Mouse (Mus musculus) c-Kit-positive CD71-negative TER-119-negative erythroid progenitor cells, embryonic 14.5 days (primary cell): Measurements from ENCODE around the gene Ergic3.

Source experiments
- DNase-seq: peaks from one replicate; pipeline ENCODE4 v3.0.0-alpha.2; 2013; ENCODE audit warnings: low read depth

The Ergic3 gene

GRCm38 (mm10) chr2:156007888-156008532 is at the start of gene Ergic3, which contains the start of gene 6430550D23Rik:
Gene Ergic3 (plus strand): TSS chr2:156008045.
Gene 6430550D23Rik (minus strand): TSS chr2:156007977.
- peak; percentile 97 for DNase-seq

- DNase-seq: no peak
Observed at GRCm38 (mm10) chr2:155959981-155960380, 47.9 kb upstream of the Ergic3 start.

DNA sequence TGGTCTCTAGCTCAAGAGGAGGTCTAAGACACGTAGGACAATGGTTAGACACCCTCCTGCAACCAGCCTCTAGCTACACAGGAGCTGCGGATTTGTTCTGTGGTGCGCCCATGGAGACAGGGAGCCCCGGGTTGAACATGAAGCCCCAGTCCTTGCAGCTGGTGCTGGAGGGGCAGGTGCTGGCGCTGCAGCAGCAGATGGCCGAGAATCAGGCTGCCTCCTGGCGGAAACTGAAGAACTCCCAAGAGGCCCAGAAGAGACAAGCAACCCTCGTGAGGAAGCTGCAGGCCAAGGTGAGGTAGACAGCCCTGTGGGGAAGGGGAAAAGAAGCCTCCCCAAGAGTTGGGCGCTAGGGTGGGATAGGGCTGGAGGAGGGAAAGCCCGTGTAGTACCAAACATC is 46.0 kb upstream of the Ergic3 start:
- DNase-seq: no peak

DNA sequence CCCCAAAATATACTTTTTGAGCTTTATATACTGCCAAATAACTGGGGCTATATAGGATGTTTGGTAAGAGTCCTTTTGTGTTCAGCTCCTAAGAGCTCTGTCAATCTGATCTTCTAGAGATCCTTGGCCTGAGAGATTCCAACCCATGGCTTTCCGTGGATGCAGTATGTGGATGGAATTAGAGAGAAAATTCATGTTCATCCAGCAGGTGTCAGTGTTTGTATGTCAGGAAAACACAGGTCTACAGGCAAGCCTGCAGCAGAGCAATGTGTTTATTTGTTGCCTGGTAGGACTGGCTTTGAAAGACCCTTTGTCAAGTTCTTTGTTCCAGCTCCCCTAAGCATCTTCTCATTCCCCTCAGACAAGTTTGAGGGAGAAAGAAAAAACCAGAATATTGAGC is 44.9 kb upstream of the Ergic3 start:
- DNase-seq: no peak

- no peak for DNase-seq
Observed at GRCm38 (mm10) chr2:155973348-155973747, 34.5 kb upstream of the Ergic3 start.

DNA sequence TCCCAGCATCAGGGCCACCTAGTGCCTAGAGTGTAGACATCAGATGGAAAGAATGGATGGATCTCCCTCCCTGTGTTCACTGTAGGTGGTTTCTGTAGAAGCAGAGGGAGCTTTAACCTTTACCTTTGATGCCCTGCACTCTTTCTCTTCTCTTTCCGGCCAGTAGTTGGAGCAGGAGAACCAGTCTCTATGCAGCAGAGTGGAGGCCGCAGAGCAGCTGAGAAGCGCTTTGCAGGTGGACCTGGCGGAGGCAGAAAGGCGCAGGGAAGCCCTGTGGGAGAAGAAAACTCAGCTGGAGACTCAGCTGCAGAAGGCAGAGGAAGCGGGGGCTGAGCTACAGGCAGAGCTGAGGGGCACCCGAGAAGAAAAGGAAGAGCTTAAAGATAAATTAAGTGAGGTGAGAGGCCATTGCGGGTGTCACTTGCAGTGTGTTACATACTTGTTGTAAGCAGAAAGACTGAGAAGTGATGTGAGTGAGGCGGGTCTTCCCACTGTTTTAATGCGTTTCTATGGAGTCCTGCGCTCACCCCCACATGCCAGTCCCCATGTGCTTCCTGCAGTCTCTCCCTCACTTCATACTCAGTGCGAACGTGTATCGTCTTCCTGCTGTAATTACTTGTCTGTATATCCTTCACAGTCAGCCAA is 33.6 kb upstream of the Ergic3 start:
- DNase-seq: no peak

DNA sequence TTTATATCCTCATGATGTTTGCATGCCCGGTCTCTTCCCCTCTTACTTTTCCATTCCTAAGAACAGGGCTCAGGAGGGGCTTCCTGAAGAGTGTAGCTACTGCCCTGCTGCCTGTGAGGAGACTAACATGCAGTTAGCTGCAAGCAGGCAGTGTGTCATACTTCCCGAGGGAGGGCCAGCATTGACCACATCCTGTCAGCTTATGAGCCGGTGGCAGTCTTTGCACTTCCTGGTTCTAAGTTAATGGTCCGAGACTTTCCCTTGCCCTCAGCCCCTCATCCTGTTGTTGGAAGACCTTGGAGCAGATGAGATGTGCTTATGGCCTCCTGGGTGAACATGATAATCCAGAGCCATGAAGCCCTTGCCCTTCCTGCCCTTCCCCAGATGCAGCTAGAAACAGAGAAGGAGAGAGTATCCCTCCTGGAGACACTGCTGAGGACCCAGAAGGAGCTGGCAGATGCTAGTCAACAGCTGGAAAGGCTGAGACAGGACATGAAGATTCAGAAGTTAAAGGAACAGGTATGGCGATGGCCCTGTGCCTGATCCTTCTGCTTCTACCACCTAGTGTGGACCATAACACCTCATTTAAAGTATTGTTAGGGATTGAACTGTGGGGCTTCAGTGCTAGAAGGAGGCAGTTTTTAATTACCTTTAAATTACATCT is 28.4 kb upstream of the Ergic3 start:
- peak; percentile 55 for DNase-seq

GRCm38 (mm10) chr2:155985776-155986175 is 22.1 kb upstream of the Ergic3 start:
- DNase-seq: no peak

DNA sequence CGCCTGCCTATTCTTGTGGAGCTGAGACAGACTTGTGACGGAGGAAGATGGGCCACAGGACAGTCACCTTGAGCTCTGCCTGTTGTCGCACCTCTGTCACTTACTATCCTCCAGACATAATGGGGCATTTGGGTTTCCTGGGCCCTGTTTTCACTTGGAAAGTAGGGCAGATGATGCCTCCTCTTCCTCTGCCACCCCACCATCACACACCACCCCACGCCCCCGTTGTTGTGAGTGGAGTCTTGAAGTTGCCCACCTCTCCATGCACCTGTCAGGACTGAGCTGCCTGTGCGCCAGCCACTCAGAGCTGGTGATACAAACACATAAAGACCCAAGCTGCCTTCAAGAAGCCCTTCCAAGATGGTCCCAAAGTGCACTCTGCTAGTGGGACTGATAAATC is 20.7 kb upstream of the Ergic3 start:
- DNase-seq: no peak

DNA sequence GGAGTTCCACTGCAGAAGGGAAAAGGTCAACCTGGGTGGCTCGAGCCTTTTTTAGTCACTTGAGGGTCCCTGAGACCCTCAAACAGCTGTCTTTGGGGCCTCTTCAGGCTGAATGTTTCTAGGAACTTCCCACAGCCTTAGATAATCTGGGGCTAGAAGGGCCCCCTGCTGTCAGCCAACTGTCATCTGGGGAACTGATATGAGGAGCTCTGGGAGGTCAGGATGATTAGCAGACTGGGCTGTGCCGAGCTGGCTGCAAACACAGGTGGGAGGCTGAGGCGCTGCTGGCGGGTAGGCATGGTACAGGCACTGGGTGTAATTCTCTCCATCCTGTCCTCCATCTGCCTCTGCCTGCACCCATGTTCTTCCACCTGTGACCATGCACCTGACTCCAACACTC is 18.8 kb upstream of the Ergic3 start:
- DNase-seq: peak; percentile 25

DNA sequence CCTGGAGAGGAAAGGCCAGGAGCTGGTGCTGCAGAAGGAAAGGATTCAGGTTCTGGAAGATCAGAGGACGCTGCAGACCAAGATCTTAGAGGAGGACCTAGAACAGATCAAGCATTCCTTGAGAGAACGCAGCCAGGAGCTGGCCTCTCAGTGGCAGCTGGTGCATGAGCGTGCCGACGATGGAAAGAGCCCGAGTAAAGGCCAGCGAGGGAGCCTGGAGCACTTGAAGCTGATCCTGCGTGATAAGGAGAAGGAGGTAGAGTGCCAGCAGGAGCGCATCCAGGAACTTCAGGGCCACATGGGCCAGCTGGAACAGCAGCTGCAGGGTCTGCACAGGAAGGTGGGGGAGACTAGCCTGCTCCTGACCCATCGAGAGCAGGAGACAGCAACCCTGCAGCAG is 16.7 kb upstream of the Ergic3 start:
- no peak for DNase-seq

DNA sequence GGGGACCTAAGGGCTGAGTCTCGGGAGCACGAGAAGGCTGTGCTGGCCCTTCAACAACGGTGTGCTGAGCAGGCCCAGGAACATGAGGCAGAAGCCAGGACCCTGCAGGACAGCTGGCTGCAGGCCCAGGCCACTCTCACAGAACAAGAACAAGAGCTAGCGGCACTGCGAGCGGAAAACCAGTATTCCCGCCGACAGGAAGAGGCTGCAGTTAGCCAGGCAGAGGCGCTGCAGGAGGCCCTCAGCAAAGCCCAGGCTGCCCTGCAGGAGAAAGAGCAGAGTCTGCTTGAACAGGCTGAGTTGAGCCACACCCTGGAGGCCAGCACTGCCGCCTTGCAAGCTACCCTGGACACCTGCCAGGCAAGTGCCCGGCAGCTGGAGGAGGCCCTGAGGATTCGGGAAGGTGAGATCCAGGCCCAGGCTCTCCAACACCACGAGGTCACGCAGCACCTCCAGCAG is 16.0 kb upstream of the Ergic3 start:
- DNase-seq: no peak

GRCm38 (mm10) chr2:156005393-156005792 is 2.5 kb upstream of the Ergic3 start:
- peak; percentile 29 for DNase-seq

DNA sequence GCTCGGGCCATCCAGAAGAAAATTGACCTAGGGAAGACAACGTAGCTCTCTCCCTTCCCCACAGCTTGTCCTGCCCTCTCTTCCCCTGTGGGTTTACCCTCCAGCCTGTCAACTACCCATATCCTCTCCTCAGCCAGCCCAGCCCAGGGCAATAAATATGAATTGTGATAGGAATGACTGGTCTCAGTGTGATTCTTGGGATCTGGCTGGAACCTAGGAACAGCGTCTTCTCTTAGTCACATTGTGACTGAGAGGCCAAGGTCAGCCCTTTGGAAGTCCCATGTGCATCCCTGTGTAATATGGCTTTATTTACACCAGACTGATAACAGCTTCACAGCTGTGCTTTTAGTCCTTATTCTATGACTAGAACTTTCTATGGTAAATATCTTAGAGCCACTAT is 10.3 kb downstream of the Ergic3 start:
- no peak for DNase-seq

GRCm38 (mm10) chr2:156021219-156021618 is 13.4 kb downstream of the Ergic3 start:
- no peak for DNase-seq

- DNase-seq: no peak
Observed at GRCm38 (mm10) chr2:156021765-156022164, 13.9 kb downstream of the Ergic3 start.

DNA sequence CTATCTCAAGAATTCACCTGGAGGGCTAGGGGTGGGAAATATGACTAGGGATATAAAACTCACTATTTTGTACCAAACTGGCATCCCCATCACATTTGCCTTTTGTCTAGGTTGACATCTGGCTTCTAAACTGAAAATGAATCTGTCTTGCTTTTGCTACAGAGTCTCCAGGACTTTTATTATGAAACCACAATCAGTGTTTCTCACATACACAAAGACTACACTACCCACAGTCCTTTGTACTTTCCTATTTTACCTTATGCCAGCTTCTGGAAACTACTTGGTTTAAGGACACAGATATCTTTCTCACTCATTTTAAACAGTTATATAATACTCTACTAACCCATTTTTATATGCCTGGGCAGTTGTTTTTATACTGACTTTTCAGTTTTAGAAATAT is 17.6 kb downstream of the Ergic3 start:
- DNase-seq: no peak

DNA sequence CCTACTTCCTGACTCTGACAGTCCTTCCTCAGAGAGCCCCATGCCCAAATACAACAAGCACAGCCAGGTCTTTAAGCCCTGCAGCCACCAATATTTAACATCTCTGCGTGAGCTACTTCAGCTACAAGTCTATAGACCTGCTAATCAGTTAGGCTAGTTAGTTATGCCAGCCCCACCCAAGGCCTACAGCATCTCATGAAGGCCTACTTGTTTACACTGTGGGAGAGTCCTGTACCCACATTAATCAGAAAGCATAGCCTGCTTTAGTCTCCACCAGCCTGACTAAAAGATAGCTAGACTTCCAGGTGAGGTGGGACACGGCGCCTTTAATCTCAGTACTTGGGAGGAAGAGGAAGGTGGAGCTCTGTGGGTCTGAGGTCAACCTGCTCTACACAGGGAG is 31.5 kb downstream of the Ergic3 start:
- DNase-seq: no peak

- DNase-seq: no peak
Observed at GRCm38 (mm10) chr2:156042903-156043302, 35.1 kb downstream of the Ergic3 start.

DNA sequence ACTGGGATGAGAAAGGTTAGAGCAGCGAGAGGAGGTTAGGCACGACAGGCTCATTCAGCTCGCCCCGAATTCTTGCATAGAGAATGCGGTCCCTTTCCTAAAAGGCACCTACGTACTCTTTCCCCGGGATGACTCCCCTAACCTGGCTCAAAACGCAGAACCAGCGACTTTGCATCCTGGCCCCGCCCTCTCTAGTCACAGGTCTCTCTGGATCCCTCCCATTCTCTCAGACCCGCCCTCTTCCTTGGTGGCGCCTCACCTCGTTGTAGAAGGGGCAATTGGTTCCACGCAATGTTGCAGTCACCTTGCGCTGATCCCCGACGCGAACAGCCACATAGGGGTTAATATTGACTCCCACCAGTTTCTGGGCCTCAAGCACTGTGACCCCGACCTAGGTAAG is 40.1 kb downstream of the Ergic3 start:
- DNase-seq: peak; percentile 18

GRCm38 (mm10) chr2:156052816-156053215 is 45.0 kb downstream of the Ergic3 start, which contains the start of gene Fer1l4:
Gene Fer1l4 (minus strand): TSS chr2:156052947.
- DNase-seq: no peak

GRCm38 (mm10) chr2:156065099-156066041 is 57.5 kb downstream of the Ergic3 start, which contains the start of gene Spag4:
Gene Spag4 (plus strand): TSS chr2:156065175.
- peak; percentile 62 for DNase-seq
